Mouse (Mus musculus) bone marrow, adult 2 months (tissue): ENCODE data around the gene Gramd1c.

Experiments
- CTCF ChIP-seq: fragments of 200-500 bp; IDR thresholded peaks from 2 replicates; pipeline ENCODE4 v1.5.1; 2011; ENCODE audit warnings: low read length, control low read depth; ENCODE audit not compliant: control insufficient read depth, insufficient read depth
- POLR2A ChIP-seq: fragments of 200-500 bp; IDR thresholded peaks from 2 replicates; pipeline ENCODE4 v1.6.1; 2011; ENCODE audit warnings: low read depth, mild to moderate bottlenecking, control low read depth, low read length, borderline replicate concordance; ENCODE audit not compliant: control insufficient read depth

- TF ChIP-seq POLR2A (no peak), CTCF (no peak)
Measured at GRCm38 (mm10) chr16:43931502-43931901, 131.6 kb downstream of the Gramd1c start.
